Mouse (Mus musculus): Measurements from ENCODE around the gene Akap9. TPM values are rescaled to one million over a fixed set of nuclear protein-coding genes. Genes with fewer than 3 reads are reported as not detected.
"Not testable (repeated sequence)": the region's sequence is repeated elsewhere in the genome, so short reads cannot be mapped to it uniquely, and the experiment has no call there.

Akap9 gene
- total RNA-seq (2021): 10 to 100 TPM; 65.8 to 87.2 TPM

- intact Hi-C loops (cut with DNase I): loop anchor here (5.0 kb wide), 1 partner anchor 36 kb away; the partner anchor contains the start of gene Mterf1a
- DNase-seq (ENCODE audit: low spot score in 2 of 2): peak; percentile 77 to 82
These were observed at the start of gene Akap9 for GRCm38 (mm10) chr5:3927801-3928689. Akap9 (plus strand) TSS chr5:3928054.

GRCm38 (mm10) chr5:3886862-3887261 lies 41.0 kb upstream of the Akap9 start:
- intact Hi-C loops (cut with DNase I); DNase-seq (ENCODE audit: low spot score in 2 of 2): not testable (repeated sequence)

- intact Hi-C loops (cut with DNase I): no loop called here
These were observed 38.7 kb upstream of the Akap9 start for GRCm38 (mm10) chr5:3889201-3889600.

GRCm38 (mm10) chr5:3893459-3894293 lies 34.2 kb upstream of the Akap9 start, which contains the start of gene Mterf1a:
Mterf1a (minus strand) TSS chr5:3893933.
- peak; percentile 11 to 35 for DNase-seq (ENCODE audit: low spot score in 2 of 2)
- intact Hi-C loops (cut with DNase I): loop anchor here (5.0 kb wide), 1 partner anchor 34 kb away; the partner anchor contains the start of gene Akap9

More at GRCm38 (mm10) chr5:3889201-3889600, 38.7 kb upstream of the Akap9 start:
- DNase-seq (ENCODE audit: low spot score in 2 of 2): no peak

GRCm38 (mm10) chr5:3894294-3894619 lies 33.6 kb upstream of the Akap9 start:
- intact Hi-C loops (cut with DNase I): loop anchor here (5.0 kb wide), 1 partner anchor 33 kb away; the partner anchor contains the start of gene Akap9
- not testable (repeated sequence) for DNase-seq (ENCODE audit: low spot score in 2 of 2)

- intact Hi-C loops (cut with DNase I): no loop called here
- DNase-seq (ENCODE audit: low spot score in 2 of 2): no peak
These were observed 22.4 kb upstream of the Akap9 start for GRCm38 (mm10) chr5:3905471-3905870.

GRCm38 (mm10) chr5:3922350-3922749 lies 5.5 kb upstream of the Akap9 start:
- intact Hi-C loops (cut with DNase I): no loop called here
- DNase-seq (ENCODE audit: low spot score in 2 of 2): no peak

GRCm38 (mm10) chr5:3926666-3927065 lies 1.2 kb upstream of the Akap9 start:
- no peak for DNase-seq (ENCODE audit: low spot score in 2 of 2)
- intact Hi-C loops (cut with DNase I): loop anchor here (5.0 kb wide), 1 partner anchor 34 kb away; the partner anchor contains the start of gene Mterf1a

GRCm38 (mm10) chr5:3928690-3929046 lies 814 bp downstream of the Akap9 start:
- peak; percentile 17 to 18 for DNase-seq (ENCODE audit: low spot score in 2 of 2)

GRCm38 (mm10) chr5:3930760-3931159 lies 2.9 kb downstream of the Akap9 start:
- no peak for DNase-seq (ENCODE audit: low spot score in 2 of 2)
- intact Hi-C loops (cut with DNase I): no loop called here

More at GRCm38 (mm10) chr5:3928690-3929046, 814 bp downstream of the Akap9 start:
- intact Hi-C loops (cut with DNase I): loop anchor here (5.0 kb wide), 1 partner anchor 36 kb away; the partner anchor contains the start of gene Mterf1a

GRCm38 (mm10) chr5:3931636-3932035 lies 3.8 kb downstream of the Akap9 start:
- intact Hi-C loops (cut with DNase I): no loop called here
- no peak for DNase-seq (ENCODE audit: low spot score in 2 of 2)

- intact Hi-C loops (cut with DNase I): no loop called here
- DNase-seq (ENCODE audit: low spot score in 2 of 2): no peak
These were observed 5.7 kb downstream of the Akap9 start for GRCm38 (mm10) chr5:3933551-3933950.

- intact Hi-C loops (cut with DNase I): no loop called here
- no peak for DNase-seq (ENCODE audit: low spot score in 2 of 2)
These were observed 7.4 kb downstream of the Akap9 start for GRCm38 (mm10) chr5:3935266-3935665.

GRCm38 (mm10) chr5:3935778-3936554 lies 8.1 kb downstream of the Akap9 start:
- intact Hi-C loops (cut with DNase I): no loop called here
- no peak for DNase-seq (ENCODE audit: low spot score in 2 of 2)

GRCm38 (mm10) chr5:3938905-3939304 lies 11.1 kb downstream of the Akap9 start:
- intact Hi-C loops (cut with DNase I): no loop called here
- no peak for DNase-seq (ENCODE audit: low spot score in 2 of 2)

GRCm38 (mm10) chr5:3939335-3939734 lies 11.5 kb downstream of the Akap9 start:
- intact Hi-C loops (cut with DNase I): no loop called here
- no peak for DNase-seq (ENCODE audit: low spot score in 2 of 2)

- intact Hi-C loops (cut with DNase I): no loop called here
- DNase-seq (ENCODE audit: low spot score in 2 of 2): no peak
These were observed 13.4 kb downstream of the Akap9 start for GRCm38 (mm10) chr5:3941240-3941639.

- DNase-seq (ENCODE audit: low spot score in 2 of 2); intact Hi-C loops (cut with DNase I): not testable (repeated sequence)
These were observed 15.3 kb downstream of the Akap9 start for GRCm38 (mm10) chr5:3943169-3943568.

GRCm38 (mm10) chr5:3952498-3952897 lies 24.6 kb downstream of the Akap9 start:
- intact Hi-C loops (cut with DNase I): no loop called here
- no peak for DNase-seq (ENCODE audit: low spot score in 2 of 2)
